Mouse (Mus musculus): ENCODE data around the gene Notch2. TPM values are rescaled to one million over a fixed set of nuclear protein-coding genes. Genes with fewer than 3 reads are reported as not detected.

Notch2 gene
- total RNA-seq, 2 experiments from 2014 or later: 13.0 to 15.7 TPM

Other genes with a start within 250 kb of the Notch2 start
- gene Pde4dip, start 124.8 kb upstream of the Notch2 start, total RNA-seq (2021): 100 to 1,000 TPM; 207 to 211 TPM
- 10 to 100 TPM; 80.0 to 82.9 TPM for gene Sec22b, start 112.3 kb upstream of the Notch2 start, total RNA-seq (2021)
- not detected for gene Adam30, start 147.1 kb downstream of the Notch2 start, total RNA-seq (2021)
- gene Reg4, start 208.6 kb downstream of the Notch2 start, total RNA-seq (2021): not detected

Data from left cerebral cortex, adult 18-20 months (tissue).